Mouse (Mus musculus): Measurements from ENCODE around the gene Cog6. TPM values are rescaled to one million over a fixed set of nuclear protein-coding genes. Genes with fewer than 3 reads are reported as not detected.

Gene Cog6
- polyA plus RNA-seq, 1 experiment: 0.89 TPM

DNA sequence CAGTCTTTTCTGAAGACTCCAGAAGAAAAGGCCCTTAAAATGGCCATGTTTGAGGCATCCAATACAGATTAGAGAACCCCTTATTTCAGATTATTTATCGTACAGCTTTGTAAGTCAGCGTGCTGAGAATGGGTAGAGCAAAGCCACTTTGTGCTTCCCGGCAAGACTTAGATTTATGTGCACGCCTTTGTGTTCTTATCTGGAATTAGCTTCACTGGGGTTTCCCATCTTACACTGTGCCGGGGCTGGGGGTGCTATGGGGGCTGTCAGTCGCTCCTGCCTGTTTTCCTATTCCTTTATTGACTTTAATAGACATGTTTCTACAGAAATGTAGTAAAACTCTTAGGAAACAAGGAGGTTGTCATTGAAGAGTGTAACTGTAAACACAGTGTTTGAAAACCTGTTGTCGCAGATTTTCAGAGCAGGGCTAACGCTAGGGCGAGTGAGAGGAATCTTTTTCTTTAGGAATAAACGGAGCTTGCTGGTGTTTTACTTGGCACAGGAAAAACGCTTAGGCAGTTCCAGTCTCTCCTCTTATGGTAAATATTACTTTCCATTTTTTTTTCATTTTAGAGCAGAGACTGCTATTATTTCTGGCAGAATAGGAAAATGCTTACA lies 27.8 kb upstream of the Cog6 start:
- Histone ChIP-seq H3K4me3 (replicated peaks) (no peak overlapping the region), H3K27me3 (ENCODE audit: control insufficient read depth) (peaks cover 40% of the 10 kb centered on the region), H3K4me1 (ENCODE audit: control insufficient read depth) (no peaks in the 10 kb centered on the region)

DNA sequence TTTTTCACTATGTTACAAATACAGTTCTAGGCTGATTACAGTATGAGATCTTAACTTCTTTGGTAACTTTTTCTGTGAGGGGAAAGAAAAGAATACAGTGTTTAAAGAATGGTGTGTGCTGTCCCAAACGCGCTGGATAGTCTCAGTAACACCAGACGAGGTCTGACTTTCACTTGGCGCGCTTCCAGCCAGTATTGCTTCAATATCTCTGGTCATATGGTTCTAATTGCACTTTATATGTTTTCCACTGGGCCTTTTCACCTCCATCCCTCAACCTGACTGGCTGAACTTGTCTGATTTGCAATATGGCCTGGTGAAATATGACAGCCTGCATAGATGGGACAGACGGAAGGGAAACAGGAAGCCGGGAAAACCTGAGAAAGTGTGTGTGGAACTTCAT lies 27.2 kb upstream of the Cog6 start:
- Histone ChIP-seq H3K36me3 (ENCODE audit: control insufficient read depth) (no peaks in the 10 kb centered on the region), H3K4me1 (ENCODE audit: control insufficient read depth) (no peaks in the 10 kb centered on the region), H3K4me3 (replicated peaks) (no peak overlapping the region), H3K27me3 (ENCODE audit: control insufficient read depth) (peaks cover 43% of the 10 kb centered on the region), H3K9me3 (ENCODE audit: control insufficient read depth, low read length) (no peaks in the 10 kb centered on the region)
- TF ChIP-seq TAL1 (IDR thresholded peaks at IDR 0.05; ENCODE audit: low read length) (no peak), GATA1 (IDR thresholded peaks at IDR 0.05; ENCODE audit: low read length) (no peak)

More for the DNA sequence above, 27.8 kb upstream of the Cog6 start:
- no peak for TF ChIP-seq TAL1 (IDR thresholded peaks at IDR 0.05; ENCODE audit: low read length)
- TF ChIP-seq GATA1 (IDR thresholded peaks at IDR 0.05; ENCODE audit: low read length): no peak
- H3K9me3 ChIP-seq (ENCODE audit: control insufficient read depth, low read length): no peaks in the 10 kb centered on the region
- H3K36me3 ChIP-seq (ENCODE audit: control insufficient read depth): no peaks in the 10 kb centered on the region

DNA sequence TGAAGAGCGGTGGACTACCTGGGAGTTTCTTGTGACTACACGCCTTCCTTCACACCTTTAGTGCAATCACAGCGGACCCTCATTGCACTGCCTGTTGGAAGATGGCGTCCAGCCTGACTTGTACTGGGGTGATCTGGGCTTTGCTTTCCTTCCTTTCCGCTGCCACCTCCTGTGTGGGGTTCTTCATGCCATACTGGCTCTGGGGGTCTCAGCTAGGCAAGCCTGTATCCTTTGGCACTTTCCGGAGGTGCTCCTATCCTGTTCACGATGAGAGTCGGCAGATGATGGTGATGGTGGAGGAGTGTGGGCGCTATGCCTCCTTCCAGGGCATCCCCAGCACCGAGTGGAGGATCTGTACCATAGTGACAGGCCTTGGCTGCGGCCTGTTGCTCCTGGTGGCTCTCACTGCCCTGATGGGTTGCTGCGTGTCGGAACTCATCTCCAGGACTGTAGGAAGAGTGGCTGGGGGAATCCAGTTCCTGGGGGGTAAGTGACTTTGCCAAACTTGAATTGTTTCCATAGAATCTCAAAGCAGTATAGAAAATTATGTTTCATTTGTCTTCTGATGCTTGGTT lies 26.3 kb upstream of the Cog6 start:
- H3K27me3 ChIP-seq (ENCODE audit: control insufficient read depth): peaks cover 51% of the 10 kb centered on the region
- TF ChIP-seq TAL1 (IDR thresholded peaks at IDR 0.05; ENCODE audit: low read length) (no peak), GATA1 (IDR thresholded peaks at IDR 0.05; ENCODE audit: low read length) (no peak)
- H3K4me3 ChIP-seq (replicated peaks): no peak overlapping the region
- no peaks in the 10 kb centered on the region for H3K36me3 ChIP-seq (ENCODE audit: control insufficient read depth)
- H3K9me3 ChIP-seq (ENCODE audit: control insufficient read depth, low read length): no peaks in the 10 kb centered on the region
- H3K4me1 ChIP-seq (ENCODE audit: control insufficient read depth): no peaks in the 10 kb centered on the region

DNA sequence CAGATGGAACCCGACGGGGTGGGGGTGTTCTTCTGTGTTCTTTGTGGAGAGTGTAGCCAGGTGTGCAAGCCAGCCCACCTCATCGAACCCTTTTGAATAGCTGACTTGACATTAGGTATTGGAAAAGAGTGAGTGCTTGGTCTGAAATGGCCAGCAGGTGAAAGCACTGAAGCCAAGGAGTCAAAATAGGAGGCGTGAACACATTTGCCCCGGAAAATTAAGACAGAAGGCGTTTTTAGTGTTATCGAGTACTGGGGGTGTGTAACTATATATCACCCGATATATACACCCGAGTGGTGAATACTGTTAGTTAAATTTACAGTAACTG lies 25.2 kb upstream of the Cog6 start:
- H3K4me3 ChIP-seq (replicated peaks): no peak overlapping the region

DNA sequence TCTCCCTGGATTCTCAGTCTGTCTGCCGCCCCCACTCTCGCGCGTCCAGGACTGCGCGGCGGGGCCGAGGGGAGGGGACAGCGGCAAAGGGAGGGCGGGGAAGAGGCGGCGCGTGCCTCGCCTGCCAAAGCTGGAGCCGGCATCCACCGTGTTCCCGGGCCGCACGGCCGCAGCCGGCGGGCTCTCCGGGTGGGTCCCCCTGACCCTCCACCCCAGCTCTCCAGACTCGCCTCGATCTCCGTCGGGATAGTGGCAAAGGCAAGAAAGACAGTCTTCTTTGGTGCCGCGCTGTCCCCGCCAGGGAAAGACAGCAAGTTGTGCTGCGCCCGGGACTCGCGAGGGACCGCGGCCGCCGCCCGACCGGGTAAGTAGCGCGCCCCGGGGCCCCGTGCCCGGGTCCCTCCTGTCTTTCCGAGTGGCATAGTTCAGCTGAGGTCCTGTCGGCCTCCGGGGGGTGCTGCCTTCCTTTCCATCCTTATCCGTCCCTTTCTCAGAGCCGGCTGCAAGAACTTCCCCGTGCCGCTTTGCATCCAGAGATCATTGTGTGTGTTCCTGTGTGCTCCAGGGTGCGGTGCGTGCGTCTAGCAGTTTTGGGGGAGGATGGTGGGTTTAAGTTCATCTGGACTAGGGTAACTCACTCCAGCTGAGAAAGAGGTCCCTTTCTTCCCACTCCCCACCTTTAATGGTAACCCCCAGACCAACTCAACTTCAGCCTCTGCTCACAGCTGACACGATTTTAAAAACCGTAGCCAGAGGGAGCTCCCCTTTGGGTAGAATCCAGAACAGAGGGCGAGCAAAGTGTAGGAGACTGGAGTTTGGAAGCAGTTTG lies 24.6 kb upstream of the Cog6 start, which contains the start of gene Lhfp:
Gene Lhfp, plus strand, starts transcription at position 118 of the 829 bp plus-strand sequence.
- Histone ChIP-seq H3K4me1 (ENCODE audit: control insufficient read depth) (no peaks in the 10 kb centered on the region), H3K9me3 (ENCODE audit: control insufficient read depth, low read length) (no peaks in the 10 kb centered on the region), H3K36me3 (ENCODE audit: control insufficient read depth) (no peaks in the 10 kb centered on the region), H3K27me3 (ENCODE audit: control insufficient read depth) (peaks cover 53% of the 10 kb centered on the region), H3K4me3 (replicated peaks) (peak within 1 kb of the TSS; percentile 36)
- TF ChIP-seq GATA1 (IDR thresholded peaks at IDR 0.05; ENCODE audit: low read length) (no peak), TAL1 (IDR thresholded peaks at IDR 0.05; ENCODE audit: low read length) (no peak)

More for the DNA sequence above, 25.2 kb upstream of the Cog6 start:
- Histone ChIP-seq H3K4me1 (ENCODE audit: control insufficient read depth) (no peaks in the 10 kb centered on the region), H3K36me3 (ENCODE audit: control insufficient read depth) (no peaks in the 10 kb centered on the region), H3K27me3 (ENCODE audit: control insufficient read depth) (peaks cover 53% of the 10 kb centered on the region), H3K9me3 (ENCODE audit: control insufficient read depth, low read length) (no peaks in the 10 kb centered on the region)
- TF ChIP-seq TAL1 (IDR thresholded peaks at IDR 0.05; ENCODE audit: low read length) (no peak), GATA1 (IDR thresholded peaks at IDR 0.05; ENCODE audit: low read length) (no peak)

DNA sequence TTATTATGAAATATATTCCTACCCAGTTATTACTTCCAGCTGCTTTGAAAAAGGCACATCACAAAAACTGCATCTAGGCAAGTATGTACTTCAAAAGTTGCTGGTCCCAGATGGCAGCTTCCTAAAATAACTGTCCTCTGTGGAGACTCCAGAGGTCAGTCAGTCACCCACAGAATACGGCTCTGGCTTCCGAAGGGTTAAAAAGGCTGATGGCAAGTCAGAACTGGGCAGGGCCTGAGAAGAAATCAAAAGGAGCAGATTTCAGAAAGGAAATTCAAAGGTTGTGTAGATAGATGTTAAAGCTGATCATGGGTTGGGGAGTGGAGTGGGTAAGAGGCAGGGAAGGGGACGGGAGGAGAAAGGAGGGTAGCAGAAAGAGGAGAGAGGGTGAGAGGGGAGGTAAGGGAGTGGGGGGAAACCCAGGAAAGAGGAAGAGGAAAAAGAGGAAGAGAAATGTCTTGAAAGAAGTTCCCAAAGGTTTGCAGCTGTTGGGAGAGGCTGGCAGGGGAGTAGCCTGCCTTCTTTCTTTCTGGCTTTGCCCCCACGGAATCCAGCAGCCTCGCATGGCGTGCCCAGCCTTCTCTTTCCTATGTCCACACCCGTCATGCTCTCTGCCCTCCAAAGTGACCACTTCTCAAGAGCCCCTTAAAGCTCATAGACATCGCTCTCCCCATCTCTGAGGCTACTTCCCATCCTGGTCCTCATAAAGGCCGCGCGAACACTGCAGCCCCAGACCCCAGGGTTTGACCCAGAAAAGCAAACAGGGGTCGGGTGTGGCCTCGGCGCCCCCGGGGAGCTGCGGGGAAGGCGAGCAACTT lies 23.8 kb upstream of the Cog6 start:
- peak overlapping the region; percentile 36 for H3K4me3 ChIP-seq (replicated peaks)
- H3K27me3 ChIP-seq (ENCODE audit: control insufficient read depth): peaks cover 53% of the 10 kb centered on the region
- TF ChIP-seq TAL1 (IDR thresholded peaks at IDR 0.05; ENCODE audit: low read length): no peak
- no peak for TF ChIP-seq GATA1 (IDR thresholded peaks at IDR 0.05; ENCODE audit: low read length)
- no peaks in the 10 kb centered on the region for H3K4me1 ChIP-seq (ENCODE audit: control insufficient read depth)
- no peaks in the 10 kb centered on the region for H3K36me3 ChIP-seq (ENCODE audit: control insufficient read depth)
- H3K9me3 ChIP-seq (ENCODE audit: control insufficient read depth, low read length): no peaks in the 10 kb centered on the region

DNA sequence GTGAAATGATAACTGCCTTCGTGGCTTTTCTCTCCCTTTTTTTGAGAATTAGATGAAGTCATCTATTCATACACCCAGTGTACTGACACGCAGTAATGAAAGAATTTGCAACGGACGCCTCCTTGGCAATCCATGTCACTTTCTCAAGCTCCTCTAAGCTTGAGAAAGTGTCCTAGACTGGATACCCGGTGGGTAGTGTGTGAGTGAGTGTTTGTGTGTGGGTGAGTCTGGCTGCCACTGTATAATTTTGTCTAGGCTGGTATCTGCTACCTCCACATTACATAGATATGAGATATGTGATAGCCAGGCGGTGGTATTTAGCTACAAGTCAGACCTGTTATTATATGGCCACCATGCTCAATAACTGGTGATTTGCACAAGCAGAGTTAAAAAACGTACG lies 22.7 kb upstream of the Cog6 start:
- Histone ChIP-seq H3K27me3 (ENCODE audit: control insufficient read depth) (peaks cover 53% of the 10 kb centered on the region), H3K36me3 (ENCODE audit: control insufficient read depth) (no peaks in the 10 kb centered on the region)

DNA sequence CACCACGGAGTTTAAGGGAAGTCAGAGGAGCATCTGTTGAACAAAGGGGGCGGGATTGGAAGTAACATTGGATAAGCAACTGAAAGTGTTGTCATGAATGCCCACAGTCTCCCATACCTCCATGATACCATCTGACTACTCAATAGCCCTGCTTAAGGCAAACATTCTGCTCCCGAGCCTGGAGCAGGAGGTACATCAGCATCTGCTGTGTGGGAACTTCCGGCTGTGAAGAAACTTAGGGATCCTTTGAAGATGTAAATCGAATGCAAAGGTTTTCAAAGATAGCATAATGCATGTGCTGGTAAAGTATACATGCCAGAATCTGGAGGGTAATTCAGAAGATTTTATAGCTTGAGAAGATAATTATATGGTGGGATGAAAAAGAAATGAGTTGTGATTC lies 21.9 kb upstream of the Cog6 start:
- Histone ChIP-seq H3K36me3 (ENCODE audit: control insufficient read depth) (no peaks in the 10 kb centered on the region), H3K4me3 (replicated peaks) (no peak overlapping the region), H3K27me3 (ENCODE audit: control insufficient read depth) (peaks cover 50% of the 10 kb centered on the region), H3K4me1 (ENCODE audit: control insufficient read depth) (no peaks in the 10 kb centered on the region), H3K9me3 (ENCODE audit: control insufficient read depth, low read length) (no peaks in the 10 kb centered on the region)
- no peak for TF ChIP-seq GATA1 (IDR thresholded peaks at IDR 0.05; ENCODE audit: low read length)
- no peak for TF ChIP-seq TAL1 (IDR thresholded peaks at IDR 0.05; ENCODE audit: low read length)

More for the DNA sequence above, 22.7 kb upstream of the Cog6 start:
- TF ChIP-seq TAL1 (IDR thresholded peaks at IDR 0.05; ENCODE audit: low read length) (no peak), GATA1 (IDR thresholded peaks at IDR 0.05; ENCODE audit: low read length) (no peak)
- no peaks in the 10 kb centered on the region for H3K4me1 ChIP-seq (ENCODE audit: control insufficient read depth)
- no peak overlapping the region for H3K4me3 ChIP-seq (replicated peaks)
- no peaks in the 10 kb centered on the region for H3K9me3 ChIP-seq (ENCODE audit: control insufficient read depth, low read length)

Data from erythroblast, embryonic 14.5 days (primary cell).